Mouse (Mus musculus) midbrain, embryonic 16.5 days (tissue): ENCODE measurements around the gene Ccdc88c. TPM values are rescaled to one million over a fixed set of nuclear protein-coding genes. Genes with fewer than 3 reads are reported as not detected.

Experiments
- ATAC-seq: fragments of 200-750 bp; cut with Nextera tagmentation; 2 replicates; pipeline ENCODE4 v1.8.0; 2017; ENCODE audit warnings: moderate TSS enrichment
- H3K27ac ChIP-seq: fragments of 300-500 bp; sonication (generic); 2 replicates; pipeline ENCODE4 v1.5.1; 2014; ENCODE audit warnings: mild to moderate bottlenecking, low read length, mixed read lengths
- H3K27me3 ChIP-seq: fragments of 300-500 bp; sonication (generic); 2 replicates; pipeline ENCODE4 v1.6.1; 2014; ENCODE audit warnings: low read depth, low read length, mixed read lengths; ENCODE audit not compliant: control insufficient read depth, insufficient read depth
- H3K36me3 ChIP-seq: fragments of 300-500 bp; sonication (generic); 2 replicates; pipeline ENCODE4 v1.6.1; 2014; ENCODE audit warnings: mild to moderate bottlenecking, low read length, moderate library complexity, mixed read lengths; ENCODE audit not compliant: control insufficient read depth, insufficient read depth
- H3K4me1 ChIP-seq: fragments of 300-500 bp; sonication (generic); 2 replicates; pipeline ENCODE4 v1.6.1; 2014; ENCODE audit warnings: mild to moderate bottlenecking, low read length, mixed read lengths; ENCODE audit not compliant: control insufficient read depth, insufficient read depth
- H3K4me2 ChIP-seq: fragments of 300-500 bp; sonication (generic); 2 replicates; pipeline ENCODE4 v1.6.1; 2014; ENCODE audit warnings: mild to moderate bottlenecking, low read length, mixed read lengths
- H3K4me3 ChIP-seq: fragments of 300-500 bp; sonication (generic); 2 replicates; pipeline ENCODE4 v1.5.1; 2014; ENCODE audit warnings: low read depth, mild to moderate bottlenecking, low read length, moderate library complexity, mixed read lengths
- H3K9ac ChIP-seq: fragments of 300-500 bp; sonication (generic); 2 replicates; pipeline ENCODE4 v1.6.1; 2014; ENCODE audit warnings: low read depth, low read length, mixed read lengths
- H3K9me3 ChIP-seq: fragments of 300-500 bp; sonication (generic); replicated peaks from 2 replicates; pipeline ENCODE4 v1.6.1; 2014; ENCODE audit warnings: mild to moderate bottlenecking, low read length, mixed read lengths; ENCODE audit not compliant: control insufficient read depth, poor library complexity, severe bottlenecking
- WGBS: fragments of 180-500 bp; shearing (Covaris S2); extraction: QIAGEN DNeasy Blood & Tissue Kit; methylation state at CpG from one replicate; pipeline ENCODE4 v1.1.7; 2014; 5-methylcytosine and 5-hydroxymethylcytosine counted together
- polyA plus RNA-seq: library from polyadenylated mRNA; unstranded; fragments of >200 nt; fragmentation: Nextera tagmentation; extraction: Ambion mirVana; gene quantifications from 2 replicates; pipeline ENCODE4 v1.2.1, GENCODE M21; 2015

Ccdc88c gene
- polyA plus RNA-seq, 1 experiment from 2014 or later: 12.5 TPM

DNA sequence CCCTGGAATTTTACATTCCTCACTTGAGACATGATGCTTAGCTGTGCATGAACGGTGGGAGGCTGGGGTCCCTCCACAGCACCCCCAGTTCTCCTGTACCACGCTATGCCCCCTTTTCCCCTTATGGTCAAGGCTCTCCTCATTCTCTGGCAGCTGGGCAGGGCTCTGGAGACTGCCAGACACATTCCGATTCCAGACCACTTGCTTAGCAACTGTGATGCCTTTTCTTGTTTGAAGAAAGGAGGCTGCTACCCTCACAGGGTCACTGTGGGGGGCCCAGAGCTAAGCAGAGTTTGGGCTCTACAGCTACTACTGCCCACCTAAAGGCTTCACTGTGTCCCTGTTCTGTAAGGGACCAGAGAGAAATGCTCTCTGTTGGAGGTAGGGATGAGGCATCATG is 71.6 kb downstream of the Ccdc88c start:
- peaks cover 7% of the 10 kb centered on the region; the same call in 1 of the 2 replicates for H3K4me1 ChIP-seq
- no peak overlapping the region for H3K4me2 ChIP-seq
- 25% methylated on average over 3 of the region's 3 CpGs for WGBS
- H3K9ac ChIP-seq: no peak overlapping the region
- ATAC-seq: 0 out of 2 replicates have a peak, but pooled peaks have one; percentile 13
- H3K27ac ChIP-seq: peak overlapping the region; percentile 55
- no peak overlapping the region for H3K4me3 ChIP-seq
- no peaks in the 10 kb centered on the region for H3K9me3 ChIP-seq
- H3K27me3 ChIP-seq: no peaks in the 10 kb centered on the region
- H3K36me3 ChIP-seq: no peaks in the 10 kb centered on the region

- no peak overlapping the region for H3K4me2 ChIP-seq
- WGBS: 29% methylated on average over 4 of the region's 4 CpGs
Observed at GRCm38 (mm10) chr12:100956825-100957224, 72.0 kb downstream of the Ccdc88c start.

DNA sequence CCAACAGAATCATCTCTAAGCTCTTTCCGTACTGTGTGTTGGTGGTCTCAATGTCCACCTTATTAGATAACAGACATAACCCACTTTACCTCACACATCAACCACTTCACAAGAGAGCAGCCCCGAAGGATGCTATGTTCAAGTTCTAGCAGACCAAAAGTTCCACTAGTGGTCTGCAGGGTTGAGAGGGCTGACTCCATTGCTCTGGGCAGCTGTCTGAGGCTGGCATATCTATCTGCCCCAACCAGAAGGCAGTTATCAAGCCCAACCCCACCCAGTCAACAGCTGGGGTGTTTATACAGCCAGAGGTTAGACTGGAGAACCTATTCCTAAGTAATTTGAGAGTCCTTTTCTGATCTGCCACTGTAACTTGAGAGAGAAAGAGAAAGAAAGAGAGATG is 72.8 kb downstream of the Ccdc88c start:
- Histone ChIP-seq H3K4me1 (peaks cover 7% of the 10 kb centered on the region; the same call in 1 of the 2 replicates), H3K27me3 (no peaks in the 10 kb centered on the region), H3K4me2 (no peak overlapping the region), H3K27ac (no peak overlapping the region), H3K36me3 (no peaks in the 10 kb centered on the region), H3K9me3 (no peaks in the 10 kb centered on the region), H3K9ac (no peak overlapping the region), H3K4me3 (no peak overlapping the region)
- 93% methylated on average over 2 of the region's 2 CpGs for WGBS
- no peak for ATAC-seq

More at GRCm38 (mm10) chr12:100956825-100957224, 72.0 kb downstream of the Ccdc88c start:
- Histone ChIP-seq H3K4me1 (peaks cover 7% of the 10 kb centered on the region; the same call in 1 of the 2 replicates), H3K36me3 (no peaks in the 10 kb centered on the region), H3K9me3 (no peaks in the 10 kb centered on the region), H3K27ac (peak overlapping the region; percentile 10; the same call in 1 of the 2 replicates), H3K9ac (no peak overlapping the region), H3K27me3 (no peaks in the 10 kb centered on the region), H3K4me3 (no peak overlapping the region)
- ATAC-seq: no peak

DNA sequence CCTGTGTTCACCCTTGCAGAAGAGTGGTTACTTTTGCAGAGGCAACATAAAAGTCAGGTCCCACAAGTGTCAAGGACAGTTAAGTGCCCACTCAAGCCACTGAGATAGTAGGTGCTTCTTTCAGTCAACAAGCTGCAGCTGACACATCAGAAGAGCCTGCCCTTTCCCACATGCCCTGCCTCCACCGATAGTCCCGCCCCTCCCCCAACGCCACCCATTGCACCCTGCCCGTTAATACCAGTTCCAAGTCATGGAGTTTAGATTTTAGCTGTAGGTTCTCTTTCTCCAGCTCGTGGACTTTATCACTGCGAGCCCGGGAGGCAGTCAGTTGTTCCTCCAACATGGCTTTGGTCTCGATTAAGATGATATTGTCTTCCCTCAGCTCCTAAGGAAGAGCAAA is 74.9 kb downstream of the Ccdc88c start:
- H3K9ac ChIP-seq: no peak overlapping the region

GRCm38 (mm10) chr12:100952193-100952931 is 76.5 kb downstream of the Ccdc88c start:
- Histone ChIP-seq H3K27ac (peak overlapping the region; percentile 5; the same call in 1 of the 2 replicates), H3K9ac (no peak overlapping the region), H3K4me1 (peaks cover 3% of the 10 kb centered on the region; the same call in 1 of the 2 replicates), H3K9me3 (no peaks in the 10 kb centered on the region), H3K4me3 (no peak overlapping the region), H3K4me2 (no peak overlapping the region), H3K36me3 (peaks cover 9% of the 10 kb centered on the region; the same call in 1 of the 2 replicates), H3K27me3 (no peaks in the 10 kb centered on the region)
- whole genome bisulfite sequencing: 35% methylated on average over 9 of the region's 9 CpGs
- peak; percentile 84 for ATAC-seq

More for the DNA sequence above, 74.9 kb downstream of the Ccdc88c start:
- Histone ChIP-seq H3K9me3 (no peaks in the 10 kb centered on the region), H3K27me3 (no peaks in the 10 kb centered on the region), H3K4me1 (peaks cover 7% of the 10 kb centered on the region; the same call in 1 of the 2 replicates), H3K4me3 (no peak overlapping the region), H3K36me3 (no peaks in the 10 kb centered on the region), H3K27ac (no peak overlapping the region), H3K4me2 (no peak overlapping the region)
- no peak for ATAC-seq
- WGBS: 73% methylated on average over 8 of the region's 8 CpGs

DNA sequence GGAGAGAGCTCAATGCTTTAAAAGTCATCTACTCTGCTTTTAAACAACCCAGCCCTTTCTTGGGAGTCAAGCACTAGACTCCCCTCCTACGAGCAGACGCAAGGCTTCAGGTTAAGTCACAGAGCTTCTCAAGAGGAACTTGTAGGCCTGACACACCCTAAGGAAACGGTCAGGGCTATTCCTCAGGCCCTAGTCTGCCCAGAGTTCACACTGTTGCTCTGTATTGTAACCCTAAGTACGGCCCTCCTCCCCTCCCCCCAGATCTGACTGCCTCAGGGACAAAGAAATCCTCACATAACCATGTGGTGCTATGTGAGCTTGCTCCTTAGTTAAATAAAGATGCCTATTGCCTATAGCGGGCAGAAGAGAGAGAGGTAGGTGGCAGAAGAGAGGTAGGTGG is 79.7 kb downstream of the Ccdc88c start:
- WGBS: 87% methylated on average over 5 of the region's 5 CpGs
- H3K4me1 ChIP-seq: peaks cover 3% of the 10 kb centered on the region; the same call in 1 of the 2 replicates
- ATAC-seq: no peak
- H3K27me3 ChIP-seq: no peaks in the 10 kb centered on the region
- no peak overlapping the region for H3K4me2 ChIP-seq
- no peaks in the 10 kb centered on the region for H3K9me3 ChIP-seq
- H3K36me3 ChIP-seq: peaks cover 27% of the 10 kb centered on the region
- H3K27ac ChIP-seq: no peak overlapping the region
- H3K4me3 ChIP-seq: no peak overlapping the region
- H3K9ac ChIP-seq: no peak overlapping the region

DNA sequence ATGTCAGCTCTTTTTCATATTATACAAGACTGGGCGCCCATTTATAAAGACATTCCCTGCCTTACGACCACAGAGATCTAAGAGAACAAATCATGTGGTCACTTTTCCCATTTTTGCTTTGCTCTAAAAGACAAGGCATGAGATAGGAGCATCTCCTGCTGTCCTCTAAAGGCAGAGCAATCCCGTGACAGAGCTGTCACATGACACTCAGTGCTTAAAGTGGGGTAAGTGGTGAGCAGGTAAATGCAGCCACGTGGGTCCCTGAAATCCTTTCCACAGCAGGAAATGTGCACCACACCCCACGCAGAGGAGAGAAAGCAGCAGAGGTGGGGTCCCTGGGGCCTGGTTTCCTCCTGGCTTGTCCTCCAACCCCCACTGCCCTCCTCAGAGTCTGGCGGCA is 80.8 kb downstream of the Ccdc88c start:
- Histone ChIP-seq H3K36me3 (peaks cover 27% of the 10 kb centered on the region), H3K9ac (no peak overlapping the region), H3K9me3 (no peaks in the 10 kb centered on the region), H3K4me1 (peaks cover 3% of the 10 kb centered on the region; the same call in 1 of the 2 replicates), H3K4me3 (no peak overlapping the region), H3K4me2 (no peak overlapping the region), H3K27ac (no peak overlapping the region), H3K27me3 (no peaks in the 10 kb centered on the region)
- 95% methylated on average over 6 of the region's 6 CpGs for WGBS
- ATAC-seq: no peak

DNA sequence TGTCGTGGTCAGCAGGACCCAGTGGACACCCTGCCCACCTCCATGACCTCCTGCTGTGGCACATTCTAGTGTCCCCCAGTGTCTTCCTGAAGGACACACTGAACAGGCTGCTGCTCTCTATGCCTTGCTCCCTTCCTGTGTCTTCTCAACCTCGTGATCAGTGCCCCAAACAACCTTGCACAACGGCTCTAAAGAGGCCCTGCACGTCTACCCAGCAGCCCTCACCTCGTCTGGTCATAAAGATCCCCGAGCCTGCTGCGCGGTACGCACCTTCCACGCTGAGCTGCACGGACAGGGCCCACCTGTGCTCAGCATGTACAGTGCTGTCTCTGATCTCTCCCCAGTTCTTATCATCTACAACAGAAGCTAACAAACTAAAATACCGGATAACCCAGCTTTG is 82.9 kb downstream of the Ccdc88c start:
- Histone ChIP-seq H3K36me3 (peaks cover 34% of the 10 kb centered on the region), H3K27ac (no peak overlapping the region), H3K4me3 (no peak overlapping the region), H3K9ac (no peak overlapping the region), H3K27me3 (no peaks in the 10 kb centered on the region), H3K9me3 (no peaks in the 10 kb centered on the region), H3K4me1 (no peaks in the 10 kb centered on the region), H3K4me2 (no peak overlapping the region)
- WGBS: 93% methylated on average over 12 of the region's 12 CpGs
- no peak for ATAC-seq

GRCm38 (mm10) chr12:100945501-100945900 is 83.4 kb downstream of the Ccdc88c start:
- H3K4me3 ChIP-seq: no peak overlapping the region
- WGBS: 91% methylated on average over 12 of the region's 12 CpGs
- H3K36me3 ChIP-seq: peaks cover 34% of the 10 kb centered on the region
- H3K9ac ChIP-seq: no peak overlapping the region
- no peak overlapping the region for H3K27ac ChIP-seq
- H3K27me3 ChIP-seq: no peaks in the 10 kb centered on the region
- H3K4me1 ChIP-seq: no peaks in the 10 kb centered on the region
- no peak for ATAC-seq
- H3K9me3 ChIP-seq: no peaks in the 10 kb centered on the region
- no peak overlapping the region for H3K4me2 ChIP-seq
